Mouse (Mus musculus): ENCODE results near the gene Col24a1. TPM values are rescaled to one million over a fixed set of nuclear protein-coding genes. Genes with fewer than 3 reads are reported as not detected.

The Col24a1 gene
- 1 to 10 TPM in 1 of 2 experiments, under 1 TPM in 1; 0.69 to 1.6 TPM for total RNA-seq (2021)
- long read RNA-seq = 0 reads

DNA sequence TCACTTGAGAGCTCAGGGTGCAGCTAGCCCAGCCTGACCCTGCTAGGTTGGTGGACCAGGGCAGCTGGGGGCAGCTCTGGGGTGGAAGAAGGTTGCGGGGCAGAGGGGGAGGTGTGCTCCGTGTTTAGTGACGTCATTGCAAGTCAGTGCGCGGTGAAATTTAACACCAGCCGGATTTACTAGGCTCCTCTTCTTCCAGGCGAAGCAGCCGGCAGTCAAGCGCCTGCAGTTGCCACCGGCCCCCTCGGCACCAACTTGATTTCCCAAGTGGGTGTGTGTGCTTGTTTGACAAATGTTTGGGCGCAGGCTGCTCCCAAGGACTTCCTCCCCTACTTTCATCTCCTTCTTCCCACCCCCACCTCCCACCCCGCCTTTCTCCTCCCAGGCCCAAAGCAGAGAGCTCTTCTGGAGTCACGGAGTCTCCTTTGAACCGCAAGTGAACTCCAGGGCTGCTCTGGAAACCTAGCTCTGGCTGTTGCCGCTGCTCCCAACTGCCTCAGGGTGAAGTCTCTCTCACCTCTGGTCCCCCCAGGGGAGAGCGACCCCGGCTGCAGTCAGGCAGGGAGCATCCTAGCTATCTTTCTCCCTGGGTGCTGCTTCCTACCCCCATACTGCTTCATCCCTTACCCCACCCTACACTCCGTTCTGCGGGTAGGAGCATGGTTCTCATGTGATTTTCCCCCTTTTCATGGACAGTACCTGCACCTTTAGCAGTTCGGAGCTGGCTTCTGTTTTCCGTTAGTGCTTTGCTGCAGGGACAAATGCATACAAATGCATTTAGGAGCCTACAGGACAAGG, at the start of gene Col24a1:
Gene Col24a1, plus strand, starts transcription at position 136 of the 798 bp plus-strand sequence.
- DNase-seq (ENCODE audit: low spot score in 2 of 2) = peak in 1 of 2 experiments; percentile 8

DNA sequence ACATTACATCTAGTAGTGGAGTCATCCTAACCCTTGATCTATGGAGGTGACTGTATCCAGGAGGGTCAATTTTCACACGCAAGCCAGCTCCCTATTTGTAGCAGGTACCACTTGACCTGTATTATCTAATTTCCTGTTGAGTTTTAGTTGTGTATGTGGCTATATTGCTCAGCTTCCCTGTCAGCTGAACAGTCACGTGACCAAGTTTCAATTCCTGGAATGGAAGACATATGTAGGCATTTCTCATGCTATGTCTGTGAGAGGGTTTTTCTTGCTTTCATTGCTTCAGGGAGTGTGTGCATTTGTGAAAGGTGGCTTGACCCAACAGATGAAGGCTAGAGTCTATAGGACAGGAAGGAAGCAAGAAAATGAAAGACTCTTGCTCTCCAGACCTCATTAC, 44.2 kb upstream of the Col24a1 start:
- DNase-seq (ENCODE audit: low spot score in 2 of 2) = no peak

- DNase-seq (ENCODE audit: low spot score in 2 of 2) = no peak
Observed at GRCm38 (mm10) chr3:145253066-145253465, 39.2 kb upstream of the Col24a1 start.

- no peak for DNase-seq (ENCODE audit: low spot score in 2 of 2)
Observed at GRCm38 (mm10) chr3:145254764-145255396, 37.4 kb upstream of the Col24a1 start.

- DNase-seq (ENCODE audit: low spot score in 2 of 2) = no peak
Observed at GRCm38 (mm10) chr3:145256647-145257046, 35.6 kb upstream of the Col24a1 start.

DNA sequence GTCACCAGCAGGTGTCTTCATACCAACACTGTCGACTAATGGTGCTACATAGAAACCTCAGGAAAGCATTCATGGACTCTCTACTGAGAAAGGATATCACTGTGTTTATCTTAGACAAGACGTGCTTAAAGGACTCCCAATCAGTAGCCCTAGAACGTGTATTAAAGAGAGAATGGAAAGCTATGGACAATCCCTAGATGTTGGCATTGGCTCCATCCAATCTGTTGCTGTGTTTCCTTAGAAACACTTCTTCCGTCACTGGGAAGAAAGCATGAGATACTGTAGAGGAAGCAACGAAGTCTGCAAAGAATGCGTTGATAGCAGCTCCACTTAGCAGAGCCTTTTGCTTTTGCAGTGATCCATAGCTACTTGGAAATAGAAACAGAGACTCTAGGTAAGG, 32.6 kb upstream of the Col24a1 start:
- DNase-seq (ENCODE audit: low spot score in 2 of 2) = no peak

DNA sequence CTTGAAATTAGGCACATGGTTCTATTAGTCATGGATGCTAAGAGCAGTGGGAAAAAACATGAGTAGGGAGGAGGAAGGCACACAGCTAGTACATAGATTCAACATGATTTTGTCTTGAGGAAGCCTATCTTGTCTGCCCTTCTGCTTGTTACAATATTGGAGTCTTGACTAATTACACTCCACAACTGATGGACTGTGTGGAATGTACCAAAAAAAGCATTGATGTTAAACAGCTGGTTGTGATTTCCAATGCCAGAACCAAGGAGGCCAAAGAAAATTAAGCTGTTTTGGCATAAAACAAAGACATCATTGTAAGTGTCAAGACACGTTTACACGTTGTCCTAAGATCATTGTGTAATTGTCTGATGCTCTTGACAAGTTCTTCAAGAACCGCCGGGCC, 29.1 kb upstream of the Col24a1 start:
- DNase-seq (ENCODE audit: low spot score in 2 of 2) = no peak

GRCm38 (mm10) chr3:145268066-145268465, 24.2 kb upstream of the Col24a1 start:
- DNase-seq (ENCODE audit: low spot score in 2 of 2) = no peak

GRCm38 (mm10) chr3:145274191-145274590, 18.1 kb upstream of the Col24a1 start:
- DNase-seq (ENCODE audit: low spot score in 2 of 2) = no peak

DNA sequence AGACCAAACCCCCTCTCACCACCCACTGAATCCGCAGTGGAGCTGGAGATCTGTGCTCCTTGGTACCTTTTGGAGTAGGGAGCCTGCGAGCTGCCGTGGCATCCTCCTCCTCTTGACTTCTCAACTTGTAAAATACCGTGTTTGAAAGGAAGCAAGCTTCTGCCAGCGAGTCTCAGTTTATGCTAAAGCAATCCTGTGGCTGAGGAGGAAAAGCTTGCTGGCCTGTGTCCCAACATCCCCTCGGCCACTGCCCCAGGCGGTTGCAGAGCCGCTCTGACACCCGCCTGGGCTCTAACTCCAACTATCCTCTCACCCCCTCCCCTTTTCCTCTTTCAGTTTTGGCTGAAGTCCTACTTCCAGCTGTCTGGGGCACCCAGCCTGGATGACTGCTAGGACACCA, 935 bp downstream of the Col24a1 start:
- no peak for DNase-seq (ENCODE audit: low spot score in 2 of 2)

DNA sequence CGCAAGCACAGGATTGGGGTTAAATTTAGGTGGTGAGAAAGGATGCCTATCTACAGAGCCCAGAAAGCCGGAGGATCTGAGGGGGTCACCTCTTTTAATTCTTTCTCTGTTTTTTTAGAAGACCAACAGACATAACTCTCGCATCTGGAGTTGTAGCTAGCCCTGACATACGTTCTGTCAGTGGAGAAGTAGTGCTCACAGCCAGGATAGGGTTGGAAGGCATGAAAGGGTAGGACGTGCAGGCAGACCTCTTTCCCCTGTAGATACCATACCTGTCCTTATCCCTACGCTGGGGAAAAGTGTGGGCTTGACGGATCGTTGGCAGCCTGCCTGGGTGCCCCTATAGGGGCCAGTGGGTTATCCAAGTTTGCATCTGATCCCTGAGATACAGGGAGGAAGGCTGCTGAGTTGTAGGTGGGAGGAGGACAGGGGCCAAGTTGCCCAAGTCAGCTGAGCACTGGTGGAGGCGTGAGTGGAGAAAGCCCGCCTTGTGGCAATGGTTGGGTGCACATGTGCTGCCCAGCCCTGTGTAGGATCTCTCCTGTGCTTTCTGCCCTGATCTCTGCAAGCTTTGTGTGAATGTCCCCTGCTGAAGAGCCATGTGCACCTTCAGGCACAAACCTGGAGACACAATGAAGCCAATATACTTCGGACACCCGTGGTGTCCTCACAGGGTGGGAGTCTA, 1.5 kb downstream of the Col24a1 start:
- no peak for DNase-seq (ENCODE audit: low spot score in 2 of 2)

GRCm38 (mm10) chr3:145299980-145300591, 7.8 kb downstream of the Col24a1 start:
- no peak for DNase-seq (ENCODE audit: low spot score in 2 of 2)

DNA sequence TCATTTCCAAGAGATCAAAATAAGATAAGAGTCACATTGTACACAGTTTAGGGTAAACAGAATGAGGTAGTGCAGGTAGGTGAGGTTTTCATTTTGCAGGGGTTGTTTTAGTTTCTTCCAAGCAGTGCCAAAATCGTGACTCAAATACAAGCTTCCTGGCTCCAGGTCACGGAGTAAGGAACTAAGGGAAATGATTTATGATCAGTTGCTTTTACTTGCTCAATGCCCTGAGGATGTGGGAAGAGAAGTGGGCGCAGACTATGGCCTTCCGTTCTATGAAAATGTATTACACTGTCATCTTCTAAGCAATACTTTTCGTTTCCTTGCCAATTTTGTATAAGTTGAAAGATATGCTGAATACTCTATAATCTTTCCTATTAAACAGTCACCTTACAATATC, 13.0 kb downstream of the Col24a1 start:
- DNase-seq (ENCODE audit: low spot score in 2 of 2) = no peak

- no peak for DNase-seq (ENCODE audit: low spot score in 2 of 2)
Observed at GRCm38 (mm10) chr3:145307209-145307608, 14.9 kb downstream of the Col24a1 start.

DNA sequence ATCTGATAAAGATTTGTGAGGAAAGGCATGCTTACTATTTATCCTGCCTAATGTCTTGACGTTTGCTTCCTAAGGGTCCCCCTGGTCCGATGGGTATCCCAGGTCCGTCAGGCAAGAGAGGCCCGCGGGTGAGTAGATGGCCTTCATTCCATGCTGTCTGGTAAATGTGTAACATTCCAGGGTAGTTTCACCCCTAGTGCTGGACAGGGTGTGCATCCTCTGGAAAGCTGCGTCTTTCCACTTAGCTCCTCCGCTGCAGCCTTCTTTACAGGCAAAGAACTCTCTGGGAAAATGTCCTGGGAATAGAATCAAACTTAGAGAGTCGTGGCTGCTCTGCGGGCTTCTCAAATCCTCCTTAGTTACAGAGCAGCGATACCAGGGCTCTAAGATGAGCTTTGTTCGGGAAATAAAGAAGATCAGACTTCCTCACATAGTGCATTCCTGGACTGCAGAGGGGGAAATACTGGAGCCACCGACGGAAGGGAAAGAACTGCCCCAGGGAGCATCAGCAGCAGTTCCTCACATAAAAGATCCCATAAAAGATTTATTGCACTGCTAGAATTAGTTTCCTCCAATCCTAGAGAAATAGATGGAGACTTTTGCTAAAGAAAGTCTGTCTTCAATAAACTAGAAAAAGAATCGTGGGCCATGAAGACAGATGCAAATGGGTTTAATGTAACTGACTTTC, 28.5 kb downstream of the Col24a1 start:
- DNase-seq (ENCODE audit: low spot score in 2 of 2) = no peak

- no peak for DNase-seq (ENCODE audit: low spot score in 2 of 2)
Observed at GRCm38 (mm10) chr3:145325402-145325801, 33.1 kb downstream of the Col24a1 start.

GRCm38 (mm10) chr3:145331642-145332041, 39.4 kb downstream of the Col24a1 start:
- DNase-seq (ENCODE audit: low spot score in 2 of 2) = no peak

- DNase-seq (ENCODE audit: low spot score in 2 of 2) = no peak
Observed at GRCm38 (mm10) chr3:145334046-145334445, 41.8 kb downstream of the Col24a1 start.

DNA sequence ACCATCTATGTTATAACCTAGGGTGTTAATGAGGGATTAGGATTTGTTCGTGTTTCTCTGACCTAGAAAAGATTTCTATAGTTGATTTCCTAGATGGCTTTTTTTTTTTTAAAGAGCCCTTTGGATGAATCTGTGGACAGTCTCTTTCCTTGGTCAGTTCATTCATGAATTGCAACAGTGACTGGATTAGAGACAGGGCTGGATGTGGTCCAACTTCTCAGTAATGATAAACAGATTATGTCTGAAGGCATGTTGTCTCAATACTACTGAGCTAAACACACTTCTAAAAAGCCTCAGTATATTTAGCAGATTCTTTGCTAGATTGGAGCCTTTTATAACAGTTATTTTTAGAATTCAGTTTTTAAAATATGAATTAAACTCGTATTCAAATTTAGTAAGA, 44.9 kb downstream of the Col24a1 start:
- DNase-seq (ENCODE audit: low spot score in 2 of 2) = no peak

GRCm38 (mm10) chr3:145339851-145340499, 47.7 kb downstream of the Col24a1 start:
- no peak for DNase-seq (ENCODE audit: low spot score in 2 of 2)

DNA sequence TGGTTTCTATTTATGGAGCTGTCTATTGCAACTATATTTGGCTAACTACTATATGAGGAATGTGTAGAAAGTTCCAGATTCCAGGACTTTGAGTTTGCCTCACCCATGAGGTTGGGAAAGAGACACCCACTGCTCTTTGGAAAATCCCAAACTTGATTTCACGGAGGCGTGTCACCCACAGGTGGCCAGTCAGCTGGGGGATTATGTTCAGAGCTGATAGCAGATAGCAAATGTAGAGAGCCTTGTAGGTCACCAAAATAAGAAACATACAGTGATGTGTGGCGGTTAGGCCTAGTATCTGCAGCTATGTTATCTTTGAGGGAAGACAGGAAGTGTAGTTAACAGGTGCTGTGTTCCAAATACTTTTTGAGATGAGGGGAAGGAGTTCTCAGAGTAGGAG, 56.4 kb downstream of the Col24a1 start:
- DNase-seq (ENCODE audit: low spot score in 2 of 2) = no peak

All from layer of hippocampus, postnatal 10 days (tissue).